Mouse (Mus musculus): Measurements from ENCODE around the gene Farp1. TPM values are rescaled to one million over a fixed set of nuclear protein-coding genes. Genes with fewer than 3 reads are reported as not detected.
A peak's percentile ranks its signal among the peaks of the same experiment; 100 is the strongest.

Gene Farp1
- total and polyA plus RNA-seq, 3 experiments: 6.4 to 11.1 (median 10.9) TPM

DNA sequence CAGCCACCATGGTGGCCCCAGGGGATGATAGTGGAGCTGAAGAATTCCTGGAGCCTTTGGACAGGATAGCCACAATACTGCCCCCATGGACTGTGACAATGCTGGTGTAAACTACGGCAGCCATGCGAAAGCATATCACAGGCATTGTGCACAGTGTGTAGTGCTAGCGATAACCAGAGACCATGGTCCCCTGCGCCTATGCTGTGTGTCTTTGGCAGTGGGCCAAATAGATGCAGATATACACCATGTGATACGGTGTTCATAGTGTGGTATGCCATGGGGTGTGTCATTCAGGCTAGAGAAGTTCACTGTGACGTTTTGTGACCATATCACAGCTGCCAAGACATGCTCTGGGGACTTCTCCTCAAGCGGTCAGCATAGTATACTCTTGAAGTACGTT, 164.8 kb downstream of the Farp1 start:
- peaks cover 7% of the 10 kb centered on the region for H3K4me1 ChIP-seq (ENCODE audit: control insufficient read depth, insufficient read depth, low read length)
- no peak overlapping the region for H3K4me3 ChIP-seq
- no peaks in the 10 kb centered on the region for H3K27me3 ChIP-seq (ENCODE audit: control insufficient read depth, insufficient read depth, low read length)
- no peak for TF ChIP-seq POLR2A (IDR thresholded peaks at IDR 0.05; ENCODE audit: insufficient read depth, low read depth, low read length)
- TF ChIP-seq EP300 (IDR thresholded peaks at IDR 0.05; ENCODE audit: insufficient read depth, low read depth, low read length): no peak
- TF ChIP-seq CTCF (IDR thresholded peaks at IDR 0.05): no peak
- no peak for DNase-seq
- H3K27ac ChIP-seq: no peak overlapping the region
- H3K9ac ChIP-seq (ENCODE audit: low read depth, low read length): no peak overlapping the region
- intact Hi-C loops (cut with DNase I): no loop called here
- H3K36me3 ChIP-seq (ENCODE audit: control insufficient read depth, insufficient read depth, low read length): 0 out of 2 replicates have a peak, but pooled peaks cover 2% of the 10 kb centered on the region
- no peaks in the 10 kb centered on the region for H3K79me2 ChIP-seq (replicated peaks; ENCODE audit: control insufficient read depth, insufficient read depth, low read length)
- WGBS: 52% methylated on average over 8 of the region's 8 CpGs

DNA sequence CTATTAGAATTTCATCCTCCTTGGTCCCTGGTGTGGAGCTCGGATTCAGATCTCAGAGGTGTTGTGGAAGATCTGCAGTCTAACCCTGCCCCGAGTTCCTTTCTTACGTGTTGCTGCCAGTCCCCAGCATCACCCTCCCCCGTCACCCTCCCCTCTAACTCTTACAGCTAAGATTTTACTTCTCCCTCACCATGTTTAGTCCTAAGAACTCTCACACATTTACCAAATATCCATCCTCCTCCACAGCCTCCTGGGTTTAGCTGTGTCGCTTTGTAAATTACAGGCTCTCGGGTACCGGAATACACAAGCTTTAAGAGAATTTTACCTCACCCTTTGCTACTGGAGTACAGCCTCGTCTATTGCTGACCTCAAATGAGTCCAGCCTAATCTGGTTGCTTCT, 165.4 kb downstream of the Farp1 start:
- 87% methylated on average over 8 of the region's 8 CpGs for WGBS
- no peak for TF ChIP-seq CTCF (IDR thresholded peaks at IDR 0.05)
- no peak for TF ChIP-seq EP300 (IDR thresholded peaks at IDR 0.05; ENCODE audit: insufficient read depth, low read depth, low read length)
- no peak for TF ChIP-seq POLR2A (IDR thresholded peaks at IDR 0.05; ENCODE audit: insufficient read depth, low read depth, low read length)
- no peak overlapping the region for H3K9ac ChIP-seq (ENCODE audit: low read depth, low read length)

DNA sequence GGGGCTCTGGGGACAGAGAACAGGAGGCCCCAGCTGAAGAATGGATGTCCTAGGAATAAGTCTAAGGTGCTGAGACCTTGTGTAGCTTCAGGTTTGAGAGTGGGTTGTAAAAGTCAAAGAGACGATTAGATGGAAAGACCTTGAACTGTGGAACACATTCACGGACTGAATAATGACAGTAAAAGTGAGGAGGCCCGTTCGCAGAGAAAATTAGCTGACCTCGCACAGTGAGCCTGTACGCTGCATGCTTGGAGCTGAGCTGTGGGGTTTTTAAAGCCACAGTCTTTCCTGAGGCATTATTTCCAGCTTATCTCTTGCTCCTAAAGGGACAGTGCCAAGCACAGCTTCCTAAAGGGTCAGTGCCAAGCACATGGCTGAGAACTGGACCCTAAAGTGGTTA, 166.2 kb downstream of the Farp1 start:
- Histone ChIP-seq H3K79me2 (replicated peaks; ENCODE audit: control insufficient read depth, insufficient read depth, low read length) (no peaks in the 10 kb centered on the region), H3K4me1 (ENCODE audit: control insufficient read depth, insufficient read depth, low read length) (peaks cover 11% of the 10 kb centered on the region), H3K27me3 (ENCODE audit: control insufficient read depth, insufficient read depth, low read length) (no peaks in the 10 kb centered on the region), H3K4me3 (no peak overlapping the region), H3K9ac (ENCODE audit: low read depth, low read length) (no peak overlapping the region), H3K27ac (no peak overlapping the region), H3K36me3 (ENCODE audit: control insufficient read depth, insufficient read depth, low read length) (0 out of 2 replicates have a peak, but pooled peaks cover 2% of the 10 kb centered on the region)
- 50% methylated on average over 6 of the region's 6 CpGs for WGBS
- no peak for DNase-seq
- TF ChIP-seq EP300 (IDR thresholded peaks at IDR 0.05; ENCODE audit: insufficient read depth, low read depth, low read length) (0 out of 2 replicates have a peak, but pooled peaks have one; percentile 12), CTCF (IDR thresholded peaks at IDR 0.05) (no peak), POLR2A (IDR thresholded peaks at IDR 0.05; ENCODE audit: insufficient read depth, low read depth, low read length) (no peak)
- intact Hi-C loops (cut with DNase I): no loop called here

More for the DNA sequence above, 165.4 kb downstream of the Farp1 start:
- H3K4me3 ChIP-seq: no peak overlapping the region
- intact Hi-C loops (cut with DNase I): no loop called here
- no peak for DNase-seq
- no peak overlapping the region for H3K27ac ChIP-seq
- H3K36me3 ChIP-seq (ENCODE audit: control insufficient read depth, insufficient read depth, low read length): 0 out of 2 replicates have a peak, but pooled peaks cover 2% of the 10 kb centered on the region
- H3K27me3 ChIP-seq (ENCODE audit: control insufficient read depth, insufficient read depth, low read length): no peaks in the 10 kb centered on the region
- peaks cover 11% of the 10 kb centered on the region for H3K4me1 ChIP-seq (ENCODE audit: control insufficient read depth, insufficient read depth, low read length)
- no peaks in the 10 kb centered on the region for H3K79me2 ChIP-seq (replicated peaks; ENCODE audit: control insufficient read depth, insufficient read depth, low read length)

DNA sequence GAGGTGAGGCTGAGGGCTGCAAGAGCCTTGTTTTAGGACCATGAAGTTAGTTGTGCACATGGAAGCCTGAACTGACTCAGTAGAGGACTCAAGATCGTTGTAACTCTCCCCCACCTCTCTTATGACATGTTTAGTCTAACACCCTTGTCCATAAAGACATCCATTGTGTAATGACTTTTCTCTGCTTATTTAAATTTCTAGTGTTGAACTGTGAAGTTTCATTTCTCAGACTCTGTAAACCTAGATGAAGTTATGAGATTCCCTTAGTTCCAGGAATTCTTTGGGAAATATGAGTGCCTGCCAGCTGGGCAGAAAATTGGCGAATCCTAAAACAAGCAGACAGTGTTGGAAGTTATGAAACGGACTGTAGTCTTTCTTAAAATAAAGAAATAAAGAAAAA, 170.5 kb downstream of the Farp1 start:
- Histone ChIP-seq H3K27me3 (ENCODE audit: control insufficient read depth, insufficient read depth, low read length) (no peaks in the 10 kb centered on the region), H3K79me2 (replicated peaks; ENCODE audit: control insufficient read depth, insufficient read depth, low read length) (no peaks in the 10 kb centered on the region), H3K4me3 (no peak overlapping the region), H3K36me3 (ENCODE audit: control insufficient read depth, insufficient read depth, low read length) (0 out of 2 replicates have a peak, but pooled peaks cover 2% of the 10 kb centered on the region), H3K4me1 (ENCODE audit: control insufficient read depth, insufficient read depth, low read length) (peaks cover 7% of the 10 kb centered on the region), H3K27ac (no peak overlapping the region), H3K9ac (ENCODE audit: low read depth, low read length) (no peak overlapping the region)
- TF ChIP-seq POLR2A (IDR thresholded peaks at IDR 0.05; ENCODE audit: insufficient read depth, low read depth, low read length): no peak
- TF ChIP-seq EP300 (IDR thresholded peaks at IDR 0.05; ENCODE audit: insufficient read depth, low read depth, low read length): no peak
- no peak for TF ChIP-seq CTCF (IDR thresholded peaks at IDR 0.05)
- intact Hi-C loops (cut with DNase I): no loop called here
- 75% methylated on average over 3 of the region's 3 CpGs for WGBS
- DNase-seq: no peak

DNA sequence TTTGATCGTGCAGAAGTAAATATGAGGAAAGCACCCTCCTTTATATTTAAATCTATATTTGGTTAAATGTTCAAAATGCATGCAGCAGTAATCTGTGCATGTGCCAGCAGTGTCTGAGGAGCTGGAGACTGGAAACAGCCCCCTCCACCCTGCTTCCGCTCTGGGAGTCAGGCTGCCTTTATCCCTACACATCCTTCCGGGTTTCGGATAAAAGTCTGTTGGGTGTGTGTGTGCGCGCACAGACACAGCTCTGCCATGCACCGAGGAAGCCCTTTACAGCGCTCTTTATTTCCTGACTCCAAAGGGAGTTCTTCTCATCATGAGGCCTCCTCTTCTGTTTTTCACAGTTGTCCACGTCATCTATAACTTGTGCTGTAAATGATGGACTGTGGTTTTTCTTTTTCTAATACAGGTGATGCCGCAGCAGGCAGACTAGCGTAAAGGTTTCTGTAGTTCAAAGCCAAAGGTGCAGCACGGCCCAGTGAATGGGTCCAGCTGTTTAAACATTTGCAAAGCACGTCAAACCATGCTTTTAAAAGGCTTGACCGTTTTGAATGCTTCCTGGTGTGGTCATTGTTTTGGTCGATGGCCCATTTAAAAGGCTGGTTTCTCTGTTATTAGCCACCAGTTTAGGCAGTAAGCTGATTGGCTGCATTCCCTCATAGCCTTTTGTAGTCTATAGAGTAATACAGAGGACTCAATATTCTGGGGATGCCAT, 172.6 kb downstream of the Farp1 start:
- no peak for DNase-seq
- Histone ChIP-seq H3K4me3 (no peak overlapping the region), H3K27me3 (ENCODE audit: control insufficient read depth, insufficient read depth, low read length) (no peaks in the 10 kb centered on the region), H3K27ac (no peak overlapping the region), H3K36me3 (ENCODE audit: control insufficient read depth, insufficient read depth, low read length) (no peaks in the 10 kb centered on the region), H3K4me1 (ENCODE audit: control insufficient read depth, insufficient read depth, low read length) (peaks cover 4% of the 10 kb centered on the region), H3K9ac (ENCODE audit: low read depth, low read length) (no peak overlapping the region), H3K79me2 (replicated peaks; ENCODE audit: control insufficient read depth, insufficient read depth, low read length) (no peaks in the 10 kb centered on the region)
- intact Hi-C loops (cut with DNase I): no loop called here
- 59% methylated on average over 15 of the region's 15 CpGs for WGBS
- TF ChIP-seq EP300 (IDR thresholded peaks at IDR 0.05; ENCODE audit: insufficient read depth, low read depth, low read length) (no peak), POLR2A (IDR thresholded peaks at IDR 0.05; ENCODE audit: insufficient read depth, low read depth, low read length) (no peak), CTCF (IDR thresholded peaks at IDR 0.05) (no peak)

DNA sequence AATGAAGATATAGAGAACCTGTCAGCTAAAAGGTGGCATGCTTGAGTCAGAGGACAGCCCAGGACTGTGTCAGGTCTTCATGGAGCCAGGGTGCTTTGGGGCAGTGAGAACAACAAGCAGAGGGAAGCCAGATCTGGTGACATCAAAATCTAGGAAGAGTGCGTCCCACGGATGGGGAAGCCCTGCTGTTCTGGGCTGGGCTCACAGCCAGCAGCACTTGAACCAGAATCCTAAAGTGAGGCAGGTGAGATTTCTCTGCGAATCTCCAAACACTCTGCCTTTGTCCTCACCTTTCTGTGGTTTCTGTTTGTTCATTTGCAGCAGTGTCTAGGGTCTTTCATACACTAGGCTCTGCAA, 173.1 kb downstream of the Farp1 start:
- Histone ChIP-seq H3K27me3 (ENCODE audit: control insufficient read depth, insufficient read depth, low read length) (no peaks in the 10 kb centered on the region), H3K4me1 (ENCODE audit: control insufficient read depth, insufficient read depth, low read length) (peaks cover 4% of the 10 kb centered on the region), H3K36me3 (ENCODE audit: control insufficient read depth, insufficient read depth, low read length) (no peaks in the 10 kb centered on the region), H3K9ac (ENCODE audit: low read depth, low read length) (no peak overlapping the region), H3K27ac (no peak overlapping the region), H3K4me3 (no peak overlapping the region), H3K79me2 (replicated peaks; ENCODE audit: control insufficient read depth, insufficient read depth, low read length) (no peaks in the 10 kb centered on the region)
- intact Hi-C loops (cut with DNase I): no loop called here
- TF ChIP-seq CTCF (IDR thresholded peaks at IDR 0.05) (no peak), EP300 (IDR thresholded peaks at IDR 0.05; ENCODE audit: insufficient read depth, low read depth, low read length) (no peak), POLR2A (IDR thresholded peaks at IDR 0.05; ENCODE audit: insufficient read depth, low read depth, low read length) (no peak)
- WGBS: 39% methylated on average over 3 of the region's 3 CpGs
- no peak for DNase-seq

Measured in heart, adult 2 months (tissue).